Mouse (Mus musculus) heart, embryonic 16.5 days (tissue): ENCODE data around the gene Alkbh3. TPM values are rescaled to one million over a fixed set of nuclear protein-coding genes. Genes with fewer than 3 reads are reported as not detected.

Source experiments
- ATAC-seq: fragments of 200-750 bp; cut with Nextera tagmentation; replicated peaks from 2 replicates; pipeline ENCODE4 v1.8.0; 2017; ENCODE audit warnings: moderate number of reproducible peaks; ENCODE audit not compliant: insufficient read depth, low FRiP score; ENCODE audit errors: extremely low read depth
- H3K27ac ChIP-seq: fragments of 300-500 bp; sonication (generic); 2 replicates; pipeline ENCODE4 v1.5.1; 2014; ENCODE audit warnings: mild to moderate bottlenecking, low read length, control low read depth, moderate library complexity
- H3K27me3 ChIP-seq: fragments of 300-500 bp; sonication (generic); 2 replicates; pipeline ENCODE4 v1.6.1; 2014; ENCODE audit warnings: low read length, mixed read lengths; ENCODE audit not compliant: control insufficient read depth, insufficient read depth
- H3K36me3 ChIP-seq: fragments of 300-500 bp; sonication (generic); 2 replicates; pipeline ENCODE4 v1.6.1; 2014; ENCODE audit not compliant: control insufficient read depth, insufficient read depth
- H3K4me1 ChIP-seq: fragments of 300-500 bp; sonication (generic); 2 replicates; pipeline ENCODE4 v1.6.1; 2014; ENCODE audit warnings: low read length, mixed read lengths; ENCODE audit not compliant: control insufficient read depth, insufficient read depth
- H3K4me2 ChIP-seq: fragments of 300-500 bp; sonication (generic); 2 replicates; pipeline ENCODE4 v1.6.1; 2014; ENCODE audit warnings: low read depth, mild to moderate bottlenecking, control low read depth, low read length
- H3K4me3 ChIP-seq: fragments of 300-500 bp; sonication (generic); 2 replicates; pipeline ENCODE4 v1.5.1; 2014; ENCODE audit warnings: mild to moderate bottlenecking, control low read depth, low read length
- H3K9ac ChIP-seq: fragments of 300-500 bp; sonication (generic); 2 replicates; pipeline ENCODE4 v1.6.1; 2014; ENCODE audit warnings: low read length, control low read depth
- H3K9me3 ChIP-seq: fragments of 300-500 bp; sonication (generic); replicated peaks from 2 replicates; pipeline ENCODE4 v1.6.1; 2016; ENCODE audit warnings: low read length; ENCODE audit not compliant: control insufficient read depth
- WGBS: fragments of 180-500 bp; shearing (Covaris S2); extraction: QIAGEN DNeasy Blood & Tissue Kit; methylation state at CpG from one replicate; pipeline ENCODE4 v1.1.7; 2014; 5-methylcytosine and 5-hydroxymethylcytosine counted together
- polyA plus RNA-seq: library from polyadenylated mRNA; unstranded; fragments of >200 nt; fragmentation: Nextera tagmentation; extraction: Ambion mirVana; gene quantifications from 2 replicates; pipeline ENCODE4 v1.2.1, GENCODE M21; 2015

The Alkbh3 gene
- polyA plus RNA-seq, 1 experiment from 2014 or later = 64.8 TPM

GRCm38 (mm10) chr2:94045411-94046090 lies 34.9 kb upstream of the Alkbh3 start:
- Histone ChIP-seq H3K4me2 (peak overlapping the region; percentile 39), H3K4me3 (no peak overlapping the region), H3K27me3 (no peaks in the 10 kb centered on the region), H3K36me3 (no peaks in the 10 kb centered on the region), H3K27ac (peak overlapping the region; percentile 62), H3K9ac (no peak overlapping the region), H3K9me3 (no peaks in the 10 kb centered on the region), H3K4me1 (peaks cover 20% of the 10 kb centered on the region)
- ATAC-seq = peak; percentile 65
- WGBS = 23% methylated on average over 6 of the region's 6 CpGs

GRCm38 (mm10) chr2:94044174-94044573 lies 33.6 kb upstream of the Alkbh3 start:
- Histone ChIP-seq H3K9me3 (no peaks in the 10 kb centered on the region), H3K4me2 (no peak overlapping the region), H3K27ac (no peak overlapping the region), H3K36me3 (no peaks in the 10 kb centered on the region), H3K9ac (no peak overlapping the region), H3K4me1 (peaks cover 20% of the 10 kb centered on the region), H3K27me3 (no peaks in the 10 kb centered on the region), H3K4me3 (no peak overlapping the region)
- WGBS = 84% methylated on average over 2 of the region's 2 CpGs
- no peak for ATAC-seq

GRCm38 (mm10) chr2:94043662-94044061 lies 33.1 kb upstream of the Alkbh3 start:
- ATAC-seq = no peak
- Histone ChIP-seq H3K27me3 (no peaks in the 10 kb centered on the region), H3K4me2 (no peak overlapping the region), H3K9ac (no peak overlapping the region), H3K36me3 (no peaks in the 10 kb centered on the region), H3K27ac (no peak overlapping the region), H3K4me1 (peaks cover 25% of the 10 kb centered on the region), H3K4me3 (no peak overlapping the region), H3K9me3 (no peaks in the 10 kb centered on the region)
- 55% methylated on average over 5 of the region's 5 CpGs for WGBS

GRCm38 (mm10) chr2:94042461-94042860 lies 31.9 kb upstream of the Alkbh3 start:
- 87% methylated on average over 3 of the region's 3 CpGs for WGBS
- H3K27ac ChIP-seq = no peak overlapping the region

GRCm38 (mm10) chr2:94040391-94041125 lies 30.0 kb upstream of the Alkbh3 start:
- no peak overlapping the region for H3K4me3 ChIP-seq
- WGBS = 81% methylated on average over 5 of the region's 5 CpGs
- no peaks in the 10 kb centered on the region for H3K27me3 ChIP-seq
- no peaks in the 10 kb centered on the region for H3K36me3 ChIP-seq
- no peak overlapping the region for H3K27ac ChIP-seq
- no peaks in the 10 kb centered on the region for H3K9me3 ChIP-seq
- no peak for ATAC-seq
- H3K4me2 ChIP-seq = no peak overlapping the region
- H3K9ac ChIP-seq = no peak overlapping the region
- H3K4me1 ChIP-seq = peaks cover 18% of the 10 kb centered on the region

More at GRCm38 (mm10) chr2:94042461-94042860, 31.9 kb upstream of the Alkbh3 start:
- H3K4me1 ChIP-seq = peaks cover 25% of the 10 kb centered on the region
- no peaks in the 10 kb centered on the region for H3K9me3 ChIP-seq
- H3K9ac ChIP-seq = no peak overlapping the region
- H3K4me2 ChIP-seq = no peak overlapping the region
- ATAC-seq = no peak
- no peak overlapping the region for H3K4me3 ChIP-seq
- no peaks in the 10 kb centered on the region for H3K36me3 ChIP-seq
- H3K27me3 ChIP-seq = no peaks in the 10 kb centered on the region

GRCm38 (mm10) chr2:94035428-94036331 lies 25.1 kb upstream of the Alkbh3 start:
- H3K4me1 ChIP-seq = peaks cover 5% of the 10 kb centered on the region
- no peak overlapping the region for H3K4me3 ChIP-seq
- WGBS = 69% methylated on average over 9 of the region's 9 CpGs
- ATAC-seq = no peak
- no peak overlapping the region for H3K4me2 ChIP-seq
- H3K27me3 ChIP-seq = no peaks in the 10 kb centered on the region
- no peak overlapping the region for H3K27ac ChIP-seq
- H3K36me3 ChIP-seq = peaks cover 5% of the 10 kb centered on the region; the same call in 1 of the 2 replicates
- H3K9ac ChIP-seq = no peak overlapping the region
- H3K9me3 ChIP-seq = no peaks in the 10 kb centered on the region

- Histone ChIP-seq H3K4me3 (no peak overlapping the region), H3K36me3 (peaks cover 5% of the 10 kb centered on the region; the same call in 1 of the 2 replicates), H3K4me2 (no peak overlapping the region), H3K27ac (no peak overlapping the region), H3K9ac (no peak overlapping the region), H3K27me3 (no peaks in the 10 kb centered on the region), H3K4me1 (no peaks in the 10 kb centered on the region), H3K9me3 (no peaks in the 10 kb centered on the region)
- no peak for ATAC-seq
Measured at GRCm38 (mm10) chr2:94030602-94031001, 20.0 kb upstream of the Alkbh3 start.

GRCm38 (mm10) chr2:94024637-94025036 lies 14.0 kb upstream of the Alkbh3 start:
- ATAC-seq = no peak; the same call in 1 of the 2 replicates
- no peaks in the 10 kb centered on the region for H3K9me3 ChIP-seq
- 0 out of 2 replicates have a peak, but pooled peaks cover 3% of the 10 kb centered on the region for H3K4me1 ChIP-seq
- no peak overlapping the region for H3K27ac ChIP-seq
- H3K27me3 ChIP-seq = no peaks in the 10 kb centered on the region
- H3K36me3 ChIP-seq = no peaks in the 10 kb centered on the region
- H3K4me2 ChIP-seq = no peak overlapping the region
- H3K9ac ChIP-seq = no peak overlapping the region
- H3K4me3 ChIP-seq = no peak overlapping the region
- 31% methylated on average over 6 of the region's 6 CpGs for WGBS
